Mouse (Mus musculus) left cerebral cortex, postnatal 4 days (tissue): Measurements from ENCODE around the gene Elfn2. TPM values are rescaled to one million over a fixed set of nuclear protein-coding genes. Genes with fewer than 3 reads are reported as not detected.

Experiments used
- DNase-seq: peaks from one replicate; pipeline ENCODE4 v3.0.0-alpha.2; 2022
- intact Hi-C: fragments of 180-260 bp; cut with DNase I; formaldehyde crosslinking; loops from one replicate; pipeline ENCODE4 v1.15.1; 2025
- total RNA-seq, 2 experiments: library from RNA; stranded (reverse); gene quantifications; 2 replicates each; pipeline ENCODE4 v1.2.3; 2021

Elfn2 gene
- total RNA-seq, result 10 to 100 TPM; 79.2 to 81.2 TPM

- peak; percentile 43 for DNase-seq
- intact Hi-C loops, result no loop called here
These were observed at the start of gene Elfn2 for GRCm38 (mm10) chr15:78718290-78719250. Elfn2 (minus strand) TSS chr15:78718771.

DNA sequence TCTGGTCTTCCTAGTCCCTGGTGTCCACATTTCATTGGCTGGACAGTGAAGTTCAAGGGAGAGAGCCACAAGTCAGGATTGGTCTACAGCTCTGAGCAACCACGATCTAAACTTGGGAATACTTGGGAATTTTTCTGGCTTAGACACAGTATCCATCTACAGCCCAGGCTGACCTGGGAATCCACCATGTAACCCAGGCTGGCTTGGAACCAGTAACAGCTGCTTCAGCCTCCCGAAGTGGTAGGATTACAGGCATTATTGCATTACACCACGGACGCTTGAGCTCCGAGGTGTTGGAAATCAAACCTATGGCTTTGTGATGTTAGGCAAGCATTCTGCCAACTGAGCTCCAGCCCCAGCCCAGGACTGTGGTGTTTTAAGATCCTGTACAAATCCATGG lies 45.1 kb upstream of the Elfn2 start:
- DNase-seq, result no peak
- intact Hi-C loops, result no loop called here

DNA sequence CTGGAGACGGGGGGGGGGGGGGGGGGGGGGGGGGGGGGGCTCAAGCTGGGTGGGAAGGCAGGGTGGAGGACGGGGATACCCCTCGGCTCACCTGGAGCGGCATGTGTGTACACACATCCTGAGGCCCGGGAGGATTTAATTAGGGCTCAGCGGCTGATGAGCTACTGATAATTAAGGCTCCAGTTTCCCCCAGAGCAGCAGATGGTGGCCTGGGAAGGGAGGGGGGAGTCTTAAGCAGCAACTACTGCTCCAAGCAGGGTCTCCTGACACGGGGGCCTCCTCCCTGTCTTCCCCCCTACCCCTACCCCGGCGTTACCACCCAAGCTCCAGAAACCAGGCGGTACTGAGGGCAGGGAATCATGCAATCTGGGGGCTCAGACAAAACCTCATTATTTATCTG lies 44.6 kb upstream of the Elfn2 start:
- peak; percentile 61 for DNase-seq
- intact Hi-C loops, result no loop called here

- intact Hi-C loops, result no loop called here
- DNase-seq, result peak; percentile 62
These were observed 42.5 kb upstream of the Elfn2 start for GRCm38 (mm10) chr15:78761112-78761511.

GRCm38 (mm10) chr15:78758132-78758531 lies 39.6 kb upstream of the Elfn2 start:
- DNase-seq, result no peak

GRCm38 (mm10) chr15:78755966-78756725 lies 37.6 kb upstream of the Elfn2 start:
- intact Hi-C loops, result no loop called here
- DNase-seq, result no peak

More at GRCm38 (mm10) chr15:78758132-78758531, 39.6 kb upstream of the Elfn2 start:
- intact Hi-C loops, result no loop called here

DNA sequence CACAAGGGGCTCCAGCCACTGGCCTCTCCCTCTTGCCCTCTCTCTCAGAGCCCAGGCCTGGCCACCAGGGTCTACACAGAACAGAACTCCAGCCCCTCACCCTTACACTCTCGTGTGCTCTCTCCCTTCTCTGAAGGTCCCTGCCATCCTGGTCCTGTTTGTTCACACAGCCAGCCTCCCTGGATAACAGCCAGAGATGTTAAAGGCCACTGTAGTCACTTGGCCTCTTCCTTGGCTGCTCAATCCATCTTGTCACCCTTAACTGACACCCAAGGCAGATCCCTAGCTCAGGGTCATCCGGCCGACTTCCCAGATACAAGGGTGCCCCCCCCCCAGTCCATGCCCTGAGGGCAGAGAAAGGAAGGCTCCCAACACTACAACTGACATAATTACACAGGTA lies 36.7 kb upstream of the Elfn2 start:
- intact Hi-C loops, result no loop called here
- no peak for DNase-seq

DNA sequence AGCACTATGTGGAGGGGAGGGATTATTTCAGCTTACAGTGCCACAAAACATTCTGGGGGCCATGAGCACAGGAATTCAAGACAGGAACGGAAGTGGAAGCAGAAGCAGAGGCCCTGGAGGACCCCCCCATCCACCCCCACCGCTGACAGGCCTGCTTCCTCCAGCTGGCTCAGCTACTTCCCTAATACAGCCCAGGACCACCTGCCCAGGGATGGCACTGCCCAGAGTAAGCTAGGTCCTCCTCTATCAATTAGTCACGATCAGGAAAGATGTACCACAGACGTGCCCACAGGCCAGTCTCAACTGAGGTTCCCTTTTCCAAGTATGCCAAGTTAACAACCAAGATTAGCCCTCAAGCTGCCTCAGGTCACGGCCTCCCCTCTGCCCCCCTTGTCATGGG lies 35.6 kb upstream of the Elfn2 start:
- intact Hi-C loops, result no loop called here
- DNase-seq, result no peak

DNA sequence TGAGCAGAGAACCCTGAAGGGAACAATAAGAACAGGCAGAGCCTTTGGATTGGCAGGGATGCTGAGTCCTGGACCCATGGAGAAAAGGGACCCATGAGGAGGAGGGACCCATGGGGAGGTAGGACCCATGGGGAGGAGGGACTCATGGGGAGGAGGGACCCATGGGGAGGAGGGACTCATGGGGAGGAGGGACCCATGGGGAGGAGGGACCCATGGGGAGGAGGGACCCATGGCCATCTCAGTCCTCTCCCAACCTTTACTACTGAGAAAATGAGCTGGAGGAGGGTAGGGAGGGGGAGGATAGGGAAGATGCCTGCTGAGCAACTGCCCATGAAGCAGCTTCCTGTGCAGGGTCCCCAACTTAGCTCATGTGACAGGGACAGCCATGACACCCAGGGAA lies 34.4 kb upstream of the Elfn2 start:
- intact Hi-C loops, result no loop called here
- no peak for DNase-seq

GRCm38 (mm10) chr15:78750608-78751350 lies 32.2 kb upstream of the Elfn2 start:
- DNase-seq, result no peak
- intact Hi-C loops, result no loop called here

DNA sequence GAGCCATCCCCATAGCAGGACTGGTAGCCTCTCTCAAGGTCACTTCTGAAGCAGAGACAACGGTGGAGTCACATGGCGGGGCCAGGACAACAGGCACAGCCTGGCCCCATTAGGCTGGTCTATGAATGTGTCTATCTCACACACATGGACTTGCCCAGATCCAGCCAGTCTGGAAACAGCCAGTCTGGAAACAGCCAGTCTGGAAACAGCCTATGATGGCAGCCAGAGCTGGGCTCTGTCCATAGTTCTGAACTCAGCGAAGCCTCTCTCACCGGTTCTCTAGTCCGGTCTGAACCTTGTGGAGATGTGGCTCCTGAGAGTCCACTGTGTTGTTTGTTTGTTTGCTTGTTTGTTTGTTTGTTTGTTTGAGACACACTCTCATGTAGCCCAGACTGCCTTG lies 31.3 kb upstream of the Elfn2 start:
- no peak for DNase-seq
- intact Hi-C loops, result loop anchor here (10.0 kb wide), 1 partner anchor 305 kb away; no protein-coding TSS in a partner anchor

GRCm38 (mm10) chr15:78744206-78744605 lies 25.6 kb upstream of the Elfn2 start:
- peak; percentile 87 for DNase-seq
- intact Hi-C loops, result loop anchor here (5.0 to 10.0 kb wide), 2 partner anchors 122 to 299 kb away; no protein-coding TSS in a partner anchor

DNA sequence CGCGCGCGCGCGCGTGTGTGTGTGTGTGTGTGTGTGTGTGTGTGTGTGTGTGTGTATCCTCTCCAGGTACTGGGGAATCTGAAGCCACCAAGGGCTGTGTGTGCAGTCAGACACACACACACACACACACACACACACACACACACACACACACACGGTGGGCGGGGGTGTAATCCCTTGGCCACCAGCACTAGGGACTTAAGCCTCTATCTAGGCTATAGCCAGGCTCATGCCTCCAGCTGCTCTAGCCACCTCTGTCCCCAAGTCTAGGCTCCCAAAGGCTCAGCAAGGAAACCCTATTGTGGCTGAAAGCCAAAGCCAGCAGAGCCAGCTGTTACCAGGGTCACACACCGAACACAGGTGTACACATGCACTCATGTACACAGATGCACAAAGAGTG lies 24.3 kb upstream of the Elfn2 start:
- intact Hi-C loops, result loop anchor here (5.0 to 10.0 kb wide), 2 partner anchors 121 to 298 kb away; no protein-coding TSS in a partner anchor
- DNase-seq, result no peak

DNA sequence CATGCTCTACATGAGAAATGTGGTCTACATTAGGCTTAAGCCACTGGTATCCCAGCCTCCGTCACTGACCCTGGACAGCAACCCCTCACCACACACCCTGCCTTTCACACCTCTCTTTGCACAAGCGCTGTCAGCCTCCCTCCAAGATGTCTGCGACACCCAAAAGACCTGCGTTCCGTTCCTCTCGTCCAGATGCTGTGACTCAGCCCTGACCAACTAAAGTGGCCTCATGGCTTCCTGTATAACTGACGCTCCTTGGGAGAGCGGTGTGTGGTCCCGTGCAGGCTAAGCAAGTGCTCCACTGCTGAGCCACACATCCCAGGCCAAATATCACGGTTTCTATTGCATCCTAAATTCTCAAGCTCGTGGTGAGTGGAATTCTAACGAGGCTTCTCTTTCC lies 22.1 kb upstream of the Elfn2 start:
- intact Hi-C loops, result loop anchor here (5.0 to 10.0 kb wide), 2 partner anchors 118 to 296 kb away; no protein-coding TSS in a partner anchor
- DNase-seq, result no peak

DNA sequence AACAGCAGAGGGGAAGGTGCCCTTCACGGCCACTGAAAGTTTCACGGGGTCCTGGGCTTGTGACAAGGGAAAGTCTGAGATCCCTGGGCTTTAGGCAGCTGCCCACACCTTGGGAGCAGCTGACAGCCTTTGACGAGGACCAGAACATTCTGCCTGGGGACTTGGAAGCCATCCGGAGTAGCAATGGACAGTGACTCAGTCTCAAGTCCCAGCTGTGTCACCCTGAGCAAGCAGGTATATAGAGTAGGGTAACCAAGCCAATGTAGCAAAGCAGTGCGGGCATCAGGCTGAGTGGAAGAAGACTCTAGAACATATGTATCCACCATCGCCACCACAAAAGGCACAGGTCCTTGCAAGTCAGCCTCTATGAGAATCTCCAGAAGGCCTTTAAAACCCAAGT lies 18.6 kb upstream of the Elfn2 start:
- intact Hi-C loops, result no loop called here
- DNase-seq, result no peak

DNA sequence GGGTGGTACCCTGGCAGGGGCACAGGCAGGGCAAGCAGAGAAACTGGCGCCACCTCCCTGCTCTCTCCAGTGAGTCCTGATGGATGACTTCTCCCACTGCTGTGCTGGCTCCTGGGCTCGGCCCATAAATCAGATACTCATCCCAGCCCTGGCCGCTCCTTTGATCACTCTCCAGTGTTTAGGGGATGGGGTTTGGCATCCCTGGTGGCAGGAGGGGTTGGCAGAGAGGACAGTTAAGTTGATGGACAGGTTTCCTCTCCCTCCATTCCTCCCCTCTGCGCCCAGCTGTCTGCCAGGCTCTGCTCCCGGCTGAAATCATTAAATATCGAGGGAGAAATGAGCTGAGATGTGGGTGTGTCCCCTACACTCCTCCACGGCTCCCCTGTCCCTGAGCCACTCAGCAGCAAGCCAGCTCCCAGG lies 18.1 kb upstream of the Elfn2 start:
- peak; percentile 82 for DNase-seq
- intact Hi-C loops, result no loop called here

GRCm38 (mm10) chr15:78736181-78736579 lies 17.6 kb upstream of the Elfn2 start:
- no peak for DNase-seq
- intact Hi-C loops, result no loop called here

GRCm38 (mm10) chr15:78735431-78736180 lies 17.0 kb upstream of the Elfn2 start:
- DNase-seq, result peak; percentile 94
- intact Hi-C loops, result no loop called here

GRCm38 (mm10) chr15:78731830-78732229 lies 13.3 kb upstream of the Elfn2 start:
- DNase-seq, result no peak
- intact Hi-C loops, result no loop called here
